Mouse (Mus musculus): Measurements from ENCODE around the gene Sys1. TPM values are rescaled to one million over a fixed set of nuclear protein-coding genes. Genes with fewer than 3 reads are reported as not detected.

Gene Sys1
- polyA plus RNA-seq, 1 experiment = 10.3 TPM

DNA sequence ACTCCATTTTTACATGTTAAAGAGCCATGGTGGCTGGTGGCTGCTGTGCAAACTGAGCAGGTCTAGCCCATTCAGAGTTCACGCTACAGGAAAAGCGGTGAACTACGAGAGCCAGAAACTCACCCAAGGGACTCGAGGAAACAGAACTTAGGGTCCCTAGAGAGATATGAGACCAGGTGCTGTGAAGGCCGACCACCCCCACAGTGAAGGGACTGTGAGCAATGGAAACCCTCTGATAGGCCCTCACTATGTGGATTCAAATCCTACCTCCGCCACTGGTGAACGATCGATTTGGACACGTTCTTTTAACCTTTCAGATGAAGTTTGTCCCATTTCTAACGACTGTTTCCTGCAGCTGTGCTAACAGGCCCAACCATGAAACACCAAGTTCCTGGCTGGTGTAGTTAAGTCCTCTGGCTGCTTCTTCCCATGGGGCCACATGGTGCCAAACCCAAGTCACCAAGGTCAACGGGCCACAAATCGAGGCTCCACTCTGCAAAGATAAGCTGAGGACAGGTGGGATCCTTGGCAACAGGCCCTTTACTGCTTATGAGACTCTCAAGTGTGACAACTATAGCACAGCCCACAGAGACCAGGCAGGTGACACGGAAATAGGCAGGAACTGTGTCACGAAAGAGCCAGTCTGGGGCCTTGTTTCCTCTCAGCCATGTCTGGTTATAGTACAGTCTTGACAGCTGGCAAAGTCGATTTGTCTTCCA, 33.9 kb upstream of the Sys1 start:
- Histone ChIP-seq H3K36me3 (ENCODE audit: control insufficient read depth) (peaks cover 7% of the 10 kb centered on the region; the same call in 1 of the 2 replicates), H3K27me3 (ENCODE audit: control insufficient read depth) (peaks cover 3% of the 10 kb centered on the region; the same call in 1 of the 2 replicates), H3K9me3 (ENCODE audit: control insufficient read depth, low read length) (no peaks in the 10 kb centered on the region), H3K4me3 (replicated peaks) (no peak overlapping the region), H3K4me1 (ENCODE audit: control insufficient read depth) (no peaks in the 10 kb centered on the region)
- TF ChIP-seq GATA1 (IDR thresholded peaks at IDR 0.05; ENCODE audit: low read length) (no peak), TAL1 (IDR thresholded peaks at IDR 0.05; ENCODE audit: low read length) (no peak)

GRCm38 (mm10) chr2:164423464-164423863, 33.3 kb upstream of the Sys1 start:
- H3K9me3 ChIP-seq (ENCODE audit: control insufficient read depth, low read length) = no peaks in the 10 kb centered on the region
- H3K4me3 ChIP-seq (replicated peaks) = no peak overlapping the region
- no peaks in the 10 kb centered on the region for H3K4me1 ChIP-seq (ENCODE audit: control insufficient read depth)
- peaks cover 7% of the 10 kb centered on the region; the same call in 1 of the 2 replicates for H3K36me3 ChIP-seq (ENCODE audit: control insufficient read depth)
- TF ChIP-seq GATA1 (IDR thresholded peaks at IDR 0.05; ENCODE audit: low read length) (no peak), TAL1 (IDR thresholded peaks at IDR 0.05; ENCODE audit: low read length) (no peak)
- H3K27me3 ChIP-seq (ENCODE audit: control insufficient read depth) = peaks cover 3% of the 10 kb centered on the region; the same call in 1 of the 2 replicates

GRCm38 (mm10) chr2:164424406-164424805, 32.4 kb upstream of the Sys1 start:
- Histone ChIP-seq H3K4me1 (ENCODE audit: control insufficient read depth) (no peaks in the 10 kb centered on the region), H3K36me3 (ENCODE audit: control insufficient read depth) (peaks cover 10% of the 10 kb centered on the region; the same call in 1 of the 2 replicates), H3K27me3 (ENCODE audit: control insufficient read depth) (peaks cover 3% of the 10 kb centered on the region; the same call in 1 of the 2 replicates), H3K4me3 (replicated peaks) (no peak overlapping the region), H3K9me3 (ENCODE audit: control insufficient read depth, low read length) (no peaks in the 10 kb centered on the region)
- TF ChIP-seq GATA1 (IDR thresholded peaks at IDR 0.05; ENCODE audit: low read length) = no peak
- no peak for TF ChIP-seq TAL1 (IDR thresholded peaks at IDR 0.05; ENCODE audit: low read length)

DNA sequence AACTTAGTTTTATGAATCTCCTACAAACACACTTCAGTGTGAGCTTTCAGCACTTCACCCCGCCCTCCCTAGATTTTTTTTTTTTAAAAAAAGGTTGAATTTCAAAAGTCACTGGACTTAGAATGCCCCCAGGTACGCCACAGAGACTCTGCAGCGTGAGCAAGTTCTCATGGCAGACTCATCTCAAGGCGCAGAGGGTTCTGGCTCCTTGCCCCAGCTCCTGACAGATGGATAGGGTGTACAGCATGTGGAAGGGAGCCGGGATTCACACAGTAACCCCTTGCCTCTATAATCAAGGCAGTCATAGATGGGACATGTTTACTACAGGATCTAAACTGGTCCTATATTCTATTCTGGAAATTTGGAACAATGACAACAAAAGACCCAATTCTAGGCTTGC, 31.4 kb upstream of the Sys1 start:
- H3K4me1 ChIP-seq (ENCODE audit: control insufficient read depth) = no peaks in the 10 kb centered on the region
- H3K36me3 ChIP-seq (ENCODE audit: control insufficient read depth) = peaks cover 10% of the 10 kb centered on the region; the same call in 1 of the 2 replicates
- no peak for TF ChIP-seq GATA1 (IDR thresholded peaks at IDR 0.05; ENCODE audit: low read length)
- TF ChIP-seq TAL1 (IDR thresholded peaks at IDR 0.05; ENCODE audit: low read length) = no peak
- H3K27me3 ChIP-seq (ENCODE audit: control insufficient read depth) = peaks cover 5% of the 10 kb centered on the region; the same call in 1 of the 2 replicates
- no peak overlapping the region for H3K4me3 ChIP-seq (replicated peaks)
- H3K9me3 ChIP-seq (ENCODE audit: control insufficient read depth, low read length) = no peaks in the 10 kb centered on the region

DNA sequence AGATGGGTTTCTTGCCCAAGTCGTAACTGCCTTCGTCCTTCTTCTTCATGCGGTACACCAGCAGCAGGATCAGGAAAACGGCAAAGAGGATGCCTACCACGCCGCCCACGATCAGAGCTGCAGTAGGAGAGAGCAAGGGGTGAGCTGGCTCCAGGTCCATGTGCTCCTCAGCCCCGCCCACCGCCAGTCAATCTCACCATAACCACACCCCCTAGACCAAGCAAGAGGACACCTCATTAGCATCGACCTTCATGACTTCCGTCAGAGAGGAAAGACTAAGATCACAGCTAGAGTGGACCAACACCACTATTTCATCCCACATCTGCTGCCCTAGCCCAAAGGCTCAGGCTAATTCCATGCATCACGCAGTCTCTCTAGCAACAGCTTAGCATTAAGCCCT, 30.6 kb upstream of the Sys1 start:
- no peaks in the 10 kb centered on the region for H3K4me1 ChIP-seq (ENCODE audit: control insufficient read depth)
- peaks cover 10% of the 10 kb centered on the region; the same call in 1 of the 2 replicates for H3K36me3 ChIP-seq (ENCODE audit: control insufficient read depth)
- H3K27me3 ChIP-seq (ENCODE audit: control insufficient read depth) = peaks cover 5% of the 10 kb centered on the region; the same call in 1 of the 2 replicates
- TF ChIP-seq TAL1 (IDR thresholded peaks at IDR 0.05; ENCODE audit: low read length) = no peak
- TF ChIP-seq GATA1 (IDR thresholded peaks at IDR 0.05; ENCODE audit: low read length) = no peak
- no peaks in the 10 kb centered on the region for H3K9me3 ChIP-seq (ENCODE audit: control insufficient read depth, low read length)
- no peak overlapping the region for H3K4me3 ChIP-seq (replicated peaks)

- no peaks in the 10 kb centered on the region for H3K4me1 ChIP-seq (ENCODE audit: control insufficient read depth)
- TF ChIP-seq GATA1 (IDR thresholded peaks at IDR 0.05; ENCODE audit: low read length) (no peak), TAL1 (IDR thresholded peaks at IDR 0.05; ENCODE audit: low read length) (no peak)
- peaks cover 7% of the 10 kb centered on the region; the same call in 1 of the 2 replicates for H3K27me3 ChIP-seq (ENCODE audit: control insufficient read depth)
These were observed 29.8 kb upstream of the Sys1 start for GRCm38 (mm10) chr2:164426952-164427351.

DNA sequence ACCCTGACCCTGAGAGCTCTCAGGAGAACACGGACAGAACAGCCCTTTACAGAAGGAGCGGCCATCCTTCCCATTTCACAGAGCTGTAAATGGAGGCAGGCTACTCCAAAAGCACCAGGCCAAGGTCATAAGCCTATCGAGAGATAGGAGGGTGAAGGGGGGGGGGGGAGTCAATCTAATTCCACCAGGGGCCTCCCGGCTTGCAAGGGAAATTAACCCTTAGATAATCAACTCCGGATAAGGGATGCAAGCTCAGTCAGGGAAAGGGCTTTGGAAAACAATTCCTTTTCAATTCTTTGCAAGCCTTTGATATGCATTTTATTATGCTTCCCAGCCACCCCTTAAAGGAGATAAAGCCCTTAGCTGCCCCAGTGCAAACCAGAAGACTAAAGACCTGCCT, 28.3 kb upstream of the Sys1 start:
- Histone ChIP-seq H3K36me3 (ENCODE audit: control insufficient read depth) (peaks cover 10% of the 10 kb centered on the region; the same call in 1 of the 2 replicates), H3K9me3 (ENCODE audit: control insufficient read depth, low read length) (no peaks in the 10 kb centered on the region), H3K27me3 (ENCODE audit: control insufficient read depth) (peaks cover 7% of the 10 kb centered on the region; the same call in 1 of the 2 replicates), H3K4me3 (replicated peaks) (no peak overlapping the region), H3K4me1 (ENCODE audit: control insufficient read depth) (no peaks in the 10 kb centered on the region)
- no peak for TF ChIP-seq TAL1 (IDR thresholded peaks at IDR 0.05; ENCODE audit: low read length)
- TF ChIP-seq GATA1 (IDR thresholded peaks at IDR 0.05; ENCODE audit: low read length) = no peak

More at GRCm38 (mm10) chr2:164426952-164427351, 29.8 kb upstream of the Sys1 start:
- Histone ChIP-seq H3K9me3 (ENCODE audit: control insufficient read depth, low read length) (no peaks in the 10 kb centered on the region), H3K4me3 (replicated peaks) (no peak overlapping the region), H3K36me3 (ENCODE audit: control insufficient read depth) (peaks cover 10% of the 10 kb centered on the region; the same call in 1 of the 2 replicates)

- no peak for TF ChIP-seq TAL1 (IDR thresholded peaks at IDR 0.05; ENCODE audit: low read length)
- TF ChIP-seq GATA1 (IDR thresholded peaks at IDR 0.05; ENCODE audit: low read length) = no peak
- H3K36me3 ChIP-seq (ENCODE audit: control insufficient read depth) = peaks cover 6% of the 10 kb centered on the region; the same call in 1 of the 2 replicates
- no peak overlapping the region for H3K4me3 ChIP-seq (replicated peaks)
- H3K4me1 ChIP-seq (ENCODE audit: control insufficient read depth) = no peaks in the 10 kb centered on the region
- H3K27me3 ChIP-seq (ENCODE audit: control insufficient read depth) = peaks cover 7% of the 10 kb centered on the region; the same call in 1 of the 2 replicates
- no peaks in the 10 kb centered on the region for H3K9me3 ChIP-seq (ENCODE audit: control insufficient read depth, low read length)
These were observed 26.7 kb upstream of the Sys1 start for GRCm38 (mm10) chr2:164429881-164430615.

GRCm38 (mm10) chr2:164430697-164431096, 26.1 kb upstream of the Sys1 start:
- no peak for TF ChIP-seq GATA1 (IDR thresholded peaks at IDR 0.05; ENCODE audit: low read length)
- TF ChIP-seq TAL1 (IDR thresholded peaks at IDR 0.05; ENCODE audit: low read length) = no peak
- H3K36me3 ChIP-seq (ENCODE audit: control insufficient read depth) = peaks cover 6% of the 10 kb centered on the region; the same call in 1 of the 2 replicates
- no peaks in the 10 kb centered on the region for H3K9me3 ChIP-seq (ENCODE audit: control insufficient read depth, low read length)
- H3K27me3 ChIP-seq (ENCODE audit: control insufficient read depth) = peaks cover 7% of the 10 kb centered on the region; the same call in 1 of the 2 replicates
- no peaks in the 10 kb centered on the region for H3K4me1 ChIP-seq (ENCODE audit: control insufficient read depth)
- no peak overlapping the region for H3K4me3 ChIP-seq (replicated peaks)
